Mouse (Mus musculus) urinary bladder, adult 2 months (tissue): ENCODE results near the gene Pla2g16. TPM values are rescaled to one million over a fixed set of nuclear protein-coding genes. Genes with fewer than 3 reads are reported as not detected.

Source experiments
- DNase-seq: peaks from one replicate; pipeline ENCODE4 v3.0.0; 2022; ENCODE audit warnings: low spot score
- polyA plus RNA-seq: library from polyadenylated mRNA; depleted of rRNA; stranded (reverse); fragments of >200 nt; gene quantifications from 2 replicates; pipeline ENCODE4 v1.2.3, GENCODE M21; 2012

The Pla2g16 gene
- polyA plus RNA-seq, 1 experiment = 43.5 TPM

GRCm38 (mm10) chr19:7564457-7564856 lies 7.2 kb downstream of the Pla2g16 start:
- no peak for DNase-seq

- DNase-seq = no peak
These were observed 9.6 kb downstream of the Pla2g16 start for GRCm38 (mm10) chr19:7566826-7567225.

- DNase-seq = no peak
These were observed 11.1 kb downstream of the Pla2g16 start for GRCm38 (mm10) chr19:7568364-7568763.

- no peak for DNase-seq
These were observed 12.4 kb downstream of the Pla2g16 start for GRCm38 (mm10) chr19:7569650-7570049.

- DNase-seq = no peak
These were observed 18.9 kb downstream of the Pla2g16 start for GRCm38 (mm10) chr19:7576180-7576579.

GRCm38 (mm10) chr19:7577710-7578109 lies 20.5 kb downstream of the Pla2g16 start:
- DNase-seq = no peak

- no peak for DNase-seq
These were observed 23.8 kb downstream of the Pla2g16 start for GRCm38 (mm10) chr19:7581042-7581441.

GRCm38 (mm10) chr19:7583101-7583500 lies 25.8 kb downstream of the Pla2g16 start:
- DNase-seq = no peak

- DNase-seq = no peak
These were observed 26.3 kb downstream of the Pla2g16 start for GRCm38 (mm10) chr19:7583599-7583998.

- DNase-seq = no peak
These were observed 28.0 kb downstream of the Pla2g16 start for GRCm38 (mm10) chr19:7585279-7585678.

GRCm38 (mm10) chr19:7585764-7586163 lies 28.5 kb downstream of the Pla2g16 start:
- DNase-seq = no peak

- no peak for DNase-seq
These were observed 33.5 kb downstream of the Pla2g16 start for GRCm38 (mm10) chr19:7590795-7591194.

GRCm38 (mm10) chr19:7592018-7592417 lies 34.8 kb downstream of the Pla2g16 start:
- no peak for DNase-seq

- no peak for DNase-seq
These were observed 38.3 kb downstream of the Pla2g16 start for GRCm38 (mm10) chr19:7595534-7595933.

- DNase-seq = no peak
These were observed 41.2 kb downstream of the Pla2g16 start for GRCm38 (mm10) chr19:7598481-7598880.

GRCm38 (mm10) chr19:7601551-7601950 lies 44.3 kb downstream of the Pla2g16 start:
- no peak for DNase-seq

GRCm38 (mm10) chr19:7604107-7604506 lies 46.8 kb downstream of the Pla2g16 start:
- DNase-seq = no peak

GRCm38 (mm10) chr19:7605013-7605412 lies 47.8 kb downstream of the Pla2g16 start:
- DNase-seq = no peak

- DNase-seq = no peak
These were observed 48.9 kb downstream of the Pla2g16 start for GRCm38 (mm10) chr19:7605930-7606783.

GRCm38 (mm10) chr19:7606801-7607689 lies 49.8 kb downstream of the Pla2g16 start, which contains the start of gene Lgals12:
Lgals12 (minus strand) TSS chr19:7607193.
- no peak for DNase-seq

GRCm38 (mm10) chr19:7607690-7608201 lies 50.5 kb downstream of the Pla2g16 start:
- DNase-seq = no peak
